8 mouse cellular contexts compared by ENCODE assay signal in genomic region chr7:98171141-98172073, GRCm38 (mm10). TPM values are rescaled to one million over a fixed set of nuclear protein-coding genes. Genes with fewer than 3 reads are reported as not detected.
DNase-seq lines count a peak whose midpoint lies in the region; ATAC-seq and TF ChIP-seq lines count a peak whose summit lies in the region.

No protein-coding gene starts in this region.

- peaks cover 18% of the 10 kb centered on the region for H3K4me1 ChIP-seq in cerebellum, adult 2 months (ENCODE audit: control insufficient read depth, insufficient read depth, low read length)
- no peaks in the 10 kb centered on the region for H3K4me1 ChIP-seq in hindbrain, embryonic 11.5 days (replicated peaks; ENCODE audit: control insufficient read depth, insufficient read depth, low read length)
- peaks cover 10% of the 10 kb centered on the region; the same call in 1 of the 2 replicates for H3K4me1 ChIP-seq in lung, embryonic 14.5 days (ENCODE audit: insufficient read depth)
- H3K4me1 ChIP-seq in stomach, embryonic 14.5 days (ENCODE audit: control insufficient read depth, insufficient read depth, low read length): peaks cover 11% of the 10 kb centered on the region; the same call in 1 of the 2 replicates

- no peak for TF ChIP-seq CTCF in cerebellum, adult 2 months (IDR thresholded peaks at IDR 0.05; ENCODE audit: borderline replicate concordance, insufficient read depth, low read depth, low read length)
- no peak for TF ChIP-seq CTCF in lung, embryonic 14.5 days (IDR thresholded peaks at IDR 0.05; ENCODE audit: low read depth)

- DNase-seq in cerebellum, adult 2 months: peak; percentile 34 to 55
- DNase-seq in cerebellum, adult 11 months: no peak
- peak; percentile 96 for DNase-seq in 416B (ENCODE audit: low read depth)
- peak; percentile 95 for DNase-seq in fibroblast of lung, adult 2 months (ENCODE audit: low read depth)
- no peak for DNase-seq in hindbrain, embryonic 11.5 days (ENCODE audit: low spot score)
- DNase-seq in lung, embryonic 14.5 days: no peak
- no peak for DNase-seq in frontal cortex, postnatal 10 days (ENCODE audit: low spot score in 2 of 2)

- no peak overlapping the region for H3K9ac ChIP-seq in hindbrain, embryonic 11.5 days (ENCODE audit: low read depth, low read length)
- no peak overlapping the region for H3K9ac ChIP-seq in lung, embryonic 14.5 days
- no peak overlapping the region for H3K9ac ChIP-seq in stomach, embryonic 14.5 days (replicated peaks; ENCODE audit: low read depth, low read length)

- no peak overlapping the region for H3K27ac ChIP-seq in cerebellum, adult 2 months (ENCODE audit: insufficient read depth, low read length)
- no peak overlapping the region for H3K27ac ChIP-seq in hindbrain, embryonic 11.5 days (ENCODE audit: low read depth, low read length)
- peak overlapping the region; percentile 58 for H3K27ac ChIP-seq in lung, embryonic 14.5 days (ENCODE audit: low read depth)
- no peak overlapping the region; the same call in 1 of the 2 replicates for H3K27ac ChIP-seq in stomach, embryonic 14.5 days (ENCODE audit: low read length)

- no peak overlapping the region for H3K4me2 ChIP-seq in hindbrain, embryonic 11.5 days (replicated peaks; ENCODE audit: low read depth, low read length)
- no peak overlapping the region; the same call in 1 of the 2 replicates for H3K4me2 ChIP-seq in lung, embryonic 14.5 days
- no peak overlapping the region for H3K4me2 ChIP-seq in stomach, embryonic 14.5 days (replicated peaks; ENCODE audit: low read depth, low read length)

- 0 out of 2 replicates have a peak, but pooled peaks have one; percentile 43 for ATAC-seq in hindbrain, embryonic 11.5 days (ENCODE audit: low FRiP score)
- peak; percentile 70 for ATAC-seq in lung, embryonic 14.5 days (ENCODE audit: insufficient read depth)
- ATAC-seq in stomach, embryonic 14.5 days (ENCODE audit: insufficient number of reproducible peaks, insufficient read depth, low FRiP score, low read depth): peak; percentile 81

- TF ChIP-seq POLR2A in cerebellum, adult 2 months (IDR thresholded peaks at IDR 0.05; ENCODE audit: borderline replicate concordance, insufficient read depth, low read length): no peak

- H3K9me3 ChIP-seq in hindbrain, embryonic 11.5 days (ENCODE audit: control insufficient read depth, low read length): no peaks in the 10 kb centered on the region
- H3K9me3 ChIP-seq in lung, embryonic 14.5 days (ENCODE audit: low read depth, low read length): no peaks in the 10 kb centered on the region
- H3K9me3 ChIP-seq in stomach, embryonic 14.5 days (ENCODE audit: control insufficient read depth, low read depth, low read length): no peaks in the 10 kb centered on the region

- H3K36me3 ChIP-seq in hindbrain, embryonic 11.5 days (ENCODE audit: control insufficient read depth, insufficient read depth, low read length): no peaks in the 10 kb centered on the region
- no peaks in the 10 kb centered on the region for H3K36me3 ChIP-seq in lung, embryonic 14.5 days (ENCODE audit: insufficient read depth)
- H3K36me3 ChIP-seq in stomach, embryonic 14.5 days (ENCODE audit: control insufficient read depth, insufficient read depth, low read length): no peaks in the 10 kb centered on the region

- WGBS in cerebellum, adult 2 months: 71% methylated on average over 6 of the region's 6 CpGs
- 54% methylated on average over 6 of the region's 6 CpGs for WGBS in hindbrain, embryonic 11.5 days
- 57% methylated on average over 6 of the region's 6 CpGs for WGBS in lung, embryonic 14.5 days
- 53% methylated on average over 6 of the region's 6 CpGs for WGBS in stomach, embryonic 14.5 days

- H3K4me3 ChIP-seq in cerebellum, adult 2 months (replicated peaks; ENCODE audit: insufficient read depth, low read depth, low read length): no peak overlapping the region
- no peak overlapping the region for H3K4me3 ChIP-seq in hindbrain, embryonic 11.5 days (ENCODE audit: low read depth, low read length)
- H3K4me3 ChIP-seq in lung, embryonic 14.5 days (ENCODE audit: low read depth, low read length): no peak overlapping the region
- H3K4me3 ChIP-seq in stomach, embryonic 14.5 days (ENCODE audit: low read depth, low read length): no peak overlapping the region

- H3K27me3 ChIP-seq in cerebellum, adult 2 months (ENCODE audit: control insufficient read depth, insufficient read depth, low read length): no peaks in the 10 kb centered on the region
- H3K27me3 ChIP-seq in hindbrain, embryonic 11.5 days (ENCODE audit: control insufficient read depth, insufficient read depth, low read length): no peaks in the 10 kb centered on the region
- H3K27me3 ChIP-seq in lung, embryonic 14.5 days (ENCODE audit: insufficient read depth, low read length): no peaks in the 10 kb centered on the region
- no peaks in the 10 kb centered on the region for H3K27me3 ChIP-seq in stomach, embryonic 14.5 days (ENCODE audit: control insufficient read depth, insufficient read depth, low read length)

RNA-seq across cellular contexts. Expression of gene Capn5, which starts 6.7 kb away (rescaled TPM):
- 20.9 and 21.9 TPM in 2 replicates for polyA plus RNA-seq in cerebellum, adult 2 months (2012; rRNA removed)
- polyA plus RNA-seq in hindbrain, embryonic 11.5 days (2014; fragmentation: Nextera tagmentation; extraction: Ambion mirVana): 4.8 and 5.3 TPM in 2 replicates
- 4.5 and 5.4 TPM in 2 replicates for polyA plus RNA-seq in lung, embryonic 14.5 days (2014; fragmentation: Nextera tagmentation; extraction: Ambion mirVana)
- polyA plus RNA-seq in stomach, embryonic 14.5 days (2014; fragmentation: Nextera tagmentation; extraction: Ambion mirVana): 5.9 and 7.2 TPM in 2 replicates

RNA-seq across cellular contexts. Expression of gene Omp, which starts 26.1 kb away (rescaled TPM):
- polyA plus RNA-seq in cerebellum, adult 2 months (2012; rRNA removed): 0.57 and 0.60 TPM in 2 replicates
- polyA plus RNA-seq in hindbrain, embryonic 11.5 days (2014; fragmentation: Nextera tagmentation; extraction: Ambion mirVana): 0.24 and 0.25 TPM in 2 replicates
- 0.33 TPM in 1 of 2 replicates, not detected in the other for polyA plus RNA-seq in lung, embryonic 14.5 days (2014; fragmentation: Nextera tagmentation; extraction: Ambion mirVana)
- 0.33 TPM in 1 of 2 replicates, not detected in the other for polyA plus RNA-seq in stomach, embryonic 14.5 days (2014; fragmentation: Nextera tagmentation; extraction: Ambion mirVana)

RNA-seq across cellular contexts. Expression of gene B3gnt6, which starts 27.9 kb away (rescaled TPM):
- polyA plus RNA-seq in cerebellum, adult 2 months (2012; rRNA removed): 0.73 and 1.1 TPM in 2 replicates
- polyA plus RNA-seq in hindbrain, embryonic 11.5 days (2014; fragmentation: Nextera tagmentation; extraction: Ambion mirVana): 0.10 and 0.20 TPM in 2 replicates
- polyA plus RNA-seq in lung, embryonic 14.5 days (2014; fragmentation: Nextera tagmentation; extraction: Ambion mirVana): not detected in 2 replicates
- 0.10 TPM in 1 of 2 replicates, not detected in the other for polyA plus RNA-seq in stomach, embryonic 14.5 days (2014; fragmentation: Nextera tagmentation; extraction: Ambion mirVana)

RNA-seq across cellular contexts. Expression of gene Myo7a, which starts 52.1 kb away (rescaled TPM):
- 19.2 and 22.0 TPM in 2 replicates for polyA plus RNA-seq in cerebellum, adult 2 months (2012; rRNA removed)
- 10.7 and 15.2 TPM in 2 replicates for polyA plus RNA-seq in hindbrain, embryonic 11.5 days (2014; fragmentation: Nextera tagmentation; extraction: Ambion mirVana)
- polyA plus RNA-seq in lung, embryonic 14.5 days (2014; fragmentation: Nextera tagmentation; extraction: Ambion mirVana): 15.0 and 15.3 TPM in 2 replicates
- 10.1 and 12.7 TPM in 2 replicates for polyA plus RNA-seq in stomach, embryonic 14.5 days (2014; fragmentation: Nextera tagmentation; extraction: Ambion mirVana)

Comparison
In these comparisons a context has a peak if more than half of its experiments do, and no peak if none do; other contexts are left out.
1. DNase-seq: peak in cerebellum, adult 2 months (2 of 2), 416B (single experiment) and fibroblast of lung, adult 2 months (single experiment); none in cerebellum, adult 11 months (single experiment), hindbrain, embryonic 11.5 days (single experiment), lung, embryonic 14.5 days (single experiment) and frontal cortex, postnatal 10 days (0 of 2).
2. Peak in every context shown above with its lines, with median percentiles within 50 percentile points of each other: ATAC-seq.